Mouse (Mus musculus) hindbrain, embryonic 10.5 days (tissue): ENCODE measurements around the gene Hes2. TPM values are rescaled to one million over a fixed set of nuclear protein-coding genes. Genes with fewer than 3 reads are reported as not detected.

Experiments used
- DNase-seq: peaks from one replicate; pipeline ENCODE4 v3.0.0-alpha.2; 2017; ENCODE audit warnings: low spot score
- H3K27ac ChIP-seq: fragments of 300-500 bp; sonication (generic); 2 replicates; pipeline ENCODE4 v1.5.1; 2016; ENCODE audit warnings: mild to moderate bottlenecking, moderate library complexity
- H3K27me3 ChIP-seq: fragments of 300-500 bp; sonication (generic); 2 replicates; pipeline ENCODE4 v1.6.1; 2016; ENCODE audit warnings: mild to moderate bottlenecking; ENCODE audit not compliant: poor library complexity, insufficient read depth, severe bottlenecking
- H3K36me3 ChIP-seq: fragments of 300-500 bp; sonication (generic); 2 replicates; pipeline ENCODE4 v1.6.1; 2016; ENCODE audit warnings: mild to moderate bottlenecking, moderate library complexity
- H3K4me1 ChIP-seq: fragments of 300-500 bp; sonication (generic); replicated peaks from 2 replicates; pipeline ENCODE4 v1.6.1; 2016; ENCODE audit warnings: mild to moderate bottlenecking
- H3K4me3 ChIP-seq: fragments of 300-500 bp; sonication (generic); 2 replicates; pipeline ENCODE4 v1.5.1; 2016; ENCODE audit warnings: mild to moderate bottlenecking, moderate library complexity
- H3K9me3 ChIP-seq: fragments of 300-500 bp; sonication (generic); 2 replicates; pipeline ENCODE4 v1.6.1; 2016; ENCODE audit warnings: mild to moderate bottlenecking, moderate library complexity
- WGBS: fragments of 180-500 bp; shearing (Covaris S2); methylation state at CpG from one replicate; pipeline ENCODE4 v1.1.7; 2016; 5-methylcytosine and 5-hydroxymethylcytosine counted together
- polyA plus RNA-seq: library from polyadenylated mRNA; unstranded; fragments of >200 nt; fragmentation: Nextera tagmentation; extraction: Ambion mirVana; gene quantifications from 2 replicates; pipeline ENCODE4 v1.2.1, GENCODE M21; 2016

The Hes2 gene
- polyA plus RNA-seq, 1 experiment from 2014 or later = 4.7 TPM

GRCm38 (mm10) chr4:152136112-152136875, 22.4 kb upstream of the Hes2 start:
- Histone ChIP-seq H3K4me1 (peaks cover 34% of the 10 kb centered on the region), H3K27me3 (peaks cover 91% of the 10 kb centered on the region), H3K36me3 (no peaks in the 10 kb centered on the region), H3K27ac (no peak overlapping the region), H3K4me3 (no peak overlapping the region), H3K9me3 (no peaks in the 10 kb centered on the region)
- 35% methylated on average over 6 of the region's 6 CpGs for WGBS
- DNase-seq = no peak

GRCm38 (mm10) chr4:152136876-152137250, 21.8 kb upstream of the Hes2 start:
- H3K27me3 ChIP-seq = peaks cover 91% of the 10 kb centered on the region

GRCm38 (mm10) chr4:152138497-152139260, 20.0 kb upstream of the Hes2 start:
- Histone ChIP-seq H3K36me3 (no peaks in the 10 kb centered on the region), H3K4me3 (peak overlapping the region; percentile 48), H3K27me3 (peaks cover 89% of the 10 kb centered on the region), H3K4me1 (peaks cover 15% of the 10 kb centered on the region), H3K9me3 (no peaks in the 10 kb centered on the region), H3K27ac (0 out of 2 replicates have a peak overlapping the region, but pooled peaks have one; percentile 35)
- WGBS = 4% methylated on average over 51 of the region's 51 CpGs
- DNase-seq = peak; percentile 89

More at GRCm38 (mm10) chr4:152136876-152137250, 21.8 kb upstream of the Hes2 start:
- Histone ChIP-seq H3K9me3 (no peaks in the 10 kb centered on the region), H3K4me3 (no peak overlapping the region), H3K36me3 (no peaks in the 10 kb centered on the region), H3K27ac (no peak overlapping the region), H3K4me1 (peaks cover 28% of the 10 kb centered on the region)
- WGBS = 80% methylated on average over 2 of the region's 2 CpGs
- no peak for DNase-seq

- no peak overlapping the region for H3K27ac ChIP-seq
- no peaks in the 10 kb centered on the region for H3K9me3 ChIP-seq
- no peaks in the 10 kb centered on the region for H3K36me3 ChIP-seq
- peaks cover 15% of the 10 kb centered on the region for H3K4me1 ChIP-seq
- peaks cover 78% of the 10 kb centered on the region for H3K27me3 ChIP-seq
- no peak for DNase-seq
- no peak overlapping the region for H3K4me3 ChIP-seq
- WGBS = 30% methylated on average over 6 of the region's 6 CpGs
These were observed 18.2 kb upstream of the Hes2 start for GRCm38 (mm10) chr4:152140441-152140840.

- H3K9me3 ChIP-seq = no peaks in the 10 kb centered on the region
- no peak for DNase-seq
- peaks cover 78% of the 10 kb centered on the region for H3K27me3 ChIP-seq
- 77% methylated on average over 8 of the region's 8 CpGs for WGBS
- H3K36me3 ChIP-seq = no peaks in the 10 kb centered on the region
- no peak overlapping the region for H3K4me3 ChIP-seq
- H3K4me1 ChIP-seq = peaks cover 20% of the 10 kb centered on the region
- no peak overlapping the region for H3K27ac ChIP-seq
These were observed 17.0 kb upstream of the Hes2 start for GRCm38 (mm10) chr4:152141521-152142135.

GRCm38 (mm10) chr4:152143632-152144031, 15.0 kb upstream of the Hes2 start:
- Histone ChIP-seq H3K9me3 (no peaks in the 10 kb centered on the region), H3K36me3 (no peaks in the 10 kb centered on the region), H3K4me1 (peaks cover 18% of the 10 kb centered on the region), H3K27me3 (peaks cover 78% of the 10 kb centered on the region), H3K4me3 (no peak overlapping the region), H3K27ac (no peak overlapping the region)
- DNase-seq = no peak
- 36% methylated on average over 1 of the region's 1 CpGs for WGBS

- peaks cover 84% of the 10 kb centered on the region for H3K27me3 ChIP-seq
- no peak for DNase-seq
- no peaks in the 10 kb centered on the region for H3K36me3 ChIP-seq
- H3K9me3 ChIP-seq = no peaks in the 10 kb centered on the region
- H3K4me1 ChIP-seq = peaks cover 12% of the 10 kb centered on the region
- 75% methylated on average over 10 of the region's 10 CpGs for WGBS
- no peak overlapping the region for H3K4me3 ChIP-seq
- no peak overlapping the region for H3K27ac ChIP-seq
These were observed 13.2 kb upstream of the Hes2 start for GRCm38 (mm10) chr4:152145473-152145872.

GRCm38 (mm10) chr4:152146033-152146827, 12.4 kb upstream of the Hes2 start:
- peaks cover 86% of the 10 kb centered on the region for H3K27me3 ChIP-seq
- H3K36me3 ChIP-seq = no peaks in the 10 kb centered on the region
- H3K27ac ChIP-seq = no peak overlapping the region
- 66% methylated on average over 11 of the region's 11 CpGs for WGBS
- DNase-seq = no peak
- peaks cover 12% of the 10 kb centered on the region for H3K4me1 ChIP-seq
- no peak overlapping the region for H3K4me3 ChIP-seq
- no peaks in the 10 kb centered on the region for H3K9me3 ChIP-seq

- peaks cover 100% of the 10 kb centered on the region for H3K27me3 ChIP-seq
- no peak overlapping the region for H3K27ac ChIP-seq
- 71% methylated on average over 4 of the region's 4 CpGs for WGBS
These were observed 8.1 kb upstream of the Hes2 start for GRCm38 (mm10) chr4:152150546-152150945.

GRCm38 (mm10) chr4:152151451-152151965, 7.2 kb upstream of the Hes2 start:
- peak overlapping the region; percentile 42; the same call in 1 of the 2 replicates for H3K27ac ChIP-seq
- 19% methylated on average over 7 of the region's 7 CpGs for WGBS
- peaks cover 96% of the 10 kb centered on the region for H3K27me3 ChIP-seq
- no peak for DNase-seq
- peak overlapping the region; percentile 49 for H3K4me3 ChIP-seq
- no peaks in the 10 kb centered on the region for H3K9me3 ChIP-seq
- H3K36me3 ChIP-seq = no peaks in the 10 kb centered on the region
- H3K4me1 ChIP-seq = peaks cover 27% of the 10 kb centered on the region

More at GRCm38 (mm10) chr4:152150546-152150945, 8.1 kb upstream of the Hes2 start:
- no peak for DNase-seq
- H3K4me3 ChIP-seq = no peak overlapping the region
- H3K9me3 ChIP-seq = no peaks in the 10 kb centered on the region
- peaks cover 34% of the 10 kb centered on the region for H3K4me1 ChIP-seq
- no peaks in the 10 kb centered on the region for H3K36me3 ChIP-seq

GRCm38 (mm10) chr4:152151966-152152544, 6.6 kb upstream of the Hes2 start, which contains the start of gene Espn:
Espn (minus strand) TSS chr4:152152371.
- under 1% methylated on average over 57 of the region's 57 CpGs for WGBS

More at GRCm38 (mm10) chr4:152151966-152152544, 6.6 kb upstream of the Hes2 start, which contains the start of gene Espn:
- Histone ChIP-seq H3K36me3 (no peaks in the 10 kb centered on the region), H3K4me1 (peaks cover 23% of the 10 kb centered on the region), H3K27ac (peak within 1 kb of the TSS; percentile 42; the same call in 1 of the 2 replicates), H3K27me3 (peaks cover 95% of the 10 kb centered on the region), H3K4me3 (peak within 1 kb of the TSS; percentile 49), H3K9me3 (no peaks in the 10 kb centered on the region)
- DNase-seq = peak; percentile 74
